Mouse (Mus musculus) c-Kit-negative CD71-positive TER-119-positive erythroid progenitor cells, embryonic 14.5 days (primary cell): ENCODE results near the gene Umodl1.

ENCODE experiments used
- DNase-seq: peaks from one replicate; pipeline ENCODE4 v3.0.0-alpha.2; 2013; ENCODE audit warnings: low read depth, low spot score

Gene Umodl1

GRCm38 (mm10) chr17:30996296-30996695 is 41.9 kb downstream of the Umodl1 start:
- DNase-seq, result no peak

GRCm38 (mm10) chr17:31000897-31001296 is 46.5 kb downstream of the Umodl1 start:
- DNase-seq, result no peak

- no peak for DNase-seq
Observed at GRCm38 (mm10) chr17:31002613-31003012, 48.2 kb downstream of the Umodl1 start.

- no peak for DNase-seq
Observed at GRCm38 (mm10) chr17:31005284-31005683, 50.8 kb downstream of the Umodl1 start.

- DNase-seq, result no peak
Observed at GRCm38 (mm10) chr17:31007357-31007756, 52.9 kb downstream of the Umodl1 start.

GRCm38 (mm10) chr17:31008416-31008815 is 54.0 kb downstream of the Umodl1 start:
- no peak for DNase-seq

GRCm38 (mm10) chr17:31011551-31012394 is 57.3 kb downstream of the Umodl1 start:
- peak; percentile 48 for DNase-seq

GRCm38 (mm10) chr17:31018267-31018666 is 63.8 kb downstream of the Umodl1 start:
- peak; percentile 52 for DNase-seq

GRCm38 (mm10) chr17:31019505-31019904 is 65.1 kb downstream of the Umodl1 start:
- DNase-seq, result peak; percentile 67

GRCm38 (mm10) chr17:31020078-31020477 is 65.6 kb downstream of the Umodl1 start:
- DNase-seq, result no peak

GRCm38 (mm10) chr17:31021276-31021675 is 66.8 kb downstream of the Umodl1 start:
- no peak for DNase-seq

GRCm38 (mm10) chr17:31024125-31024781 is 69.8 kb downstream of the Umodl1 start:
- no peak for DNase-seq

- DNase-seq, result no peak
Observed at GRCm38 (mm10) chr17:31024782-31025125, 70.3 kb downstream of the Umodl1 start.

GRCm38 (mm10) chr17:31026986-31027385 is 72.5 kb downstream of the Umodl1 start:
- no peak for DNase-seq

- no peak for DNase-seq
Observed at GRCm38 (mm10) chr17:31027723-31028122, 73.3 kb downstream of the Umodl1 start.

- DNase-seq, result no peak
Observed at GRCm38 (mm10) chr17:31028821-31029370, 74.5 kb downstream of the Umodl1 start.

GRCm38 (mm10) chr17:31029407-31029806 is 75.0 kb downstream of the Umodl1 start:
- DNase-seq, result no peak

- no peak for DNase-seq
Observed at GRCm38 (mm10) chr17:31032341-31032740, 77.9 kb downstream of the Umodl1 start.

GRCm38 (mm10) chr17:31033251-31033650 is 78.8 kb downstream of the Umodl1 start:
- no peak for DNase-seq

- DNase-seq, result peak; percentile 41
Observed at GRCm38 (mm10) chr17:31034165-31034564, 79.7 kb downstream of the Umodl1 start.

- no peak for DNase-seq
Observed at GRCm38 (mm10) chr17:31034674-31035356, 80.4 kb downstream of the Umodl1 start.
